Mouse (Mus musculus): ENCODE data around the gene Ssxa1. TPM values are rescaled to one million over a fixed set of nuclear protein-coding genes. Genes with fewer than 3 reads are reported as not detected.
A peak's percentile ranks its signal among the peaks of the same experiment; 100 is the strongest.
"Not testable (repeated sequence)": the region's sequence is repeated elsewhere in the genome, so short reads cannot be mapped to it uniquely, and the experiment has no call there.

Gene Ssxa1
- polyA plus RNA-seq (2014; fragmentation: Nextera tagmentation; extraction: Ambion mirVana) = not detected in 2 replicates

- H3K9ac ChIP-seq (ENCODE audit: low read length) = no peak within 1 kb of the TSS
- no peaks in the 10 kb centered on the region for H3K36me3 ChIP-seq (ENCODE audit: control insufficient read depth, insufficient read depth, low read length)
- no peak for ATAC-seq (ENCODE audit: insufficient number of reproducible peaks, insufficient read depth, low FRiP score, low read depth)
- H3K27me3 ChIP-seq (ENCODE audit: control insufficient read depth, insufficient read depth, low read length) = no peaks in the 10 kb centered on the region
- no peaks in the 10 kb centered on the region for H3K9me3 ChIP-seq (ENCODE audit: control insufficient read depth, low read length)
- H3K4me3 ChIP-seq (ENCODE audit: control insufficient read depth in 1 of 2, insufficient read depth in 1 of 2, low read depth in 1 of 2, low read length in 2 of 2) = no peak within 1 kb of the TSS
- H3K4me1 ChIP-seq (ENCODE audit: control insufficient read depth in 2 of 2, insufficient read depth in 2 of 2, low read length in 2 of 2) = no peaks in the 10 kb centered on the region
- WGBS = 68% methylated on average over 4 of the region's 4 CpGs
- no peak within 1 kb of the TSS for H3K4me2 ChIP-seq (ENCODE audit: low read length)
- H3K27ac ChIP-seq (replicated peaks in 1 of 2; ENCODE audit: control insufficient read depth in 1 of 2, insufficient read depth in 1 of 2, low read depth in 2 of 2, low read length in 2 of 2) = no peak within 1 kb of the TSS
These were observed at the start of gene Ssxa1 for GRCm38 (mm10) chrX:21115520-21115919. TSS of gene Ssxa1 (plus strand) at chrX:21115820.

- Histone ChIP-seq H3K4me1 (ENCODE audit: control insufficient read depth in 2 of 2, insufficient read depth in 2 of 2, low read length in 2 of 2) (no peaks in the 10 kb centered on the region), H3K4me2 (ENCODE audit: low read length) (no peak within 1 kb of the TSS), H3K4me3 (ENCODE audit: control insufficient read depth in 1 of 2, insufficient read depth in 1 of 2, low read depth in 1 of 2, low read length in 2 of 2) (no peak within 1 kb of the TSS), H3K27ac (replicated peaks in 1 of 2; ENCODE audit: control insufficient read depth in 1 of 2, insufficient read depth in 1 of 2, low read depth in 2 of 2, low read length in 2 of 2) (no peak within 1 kb of the TSS), H3K9me3 (ENCODE audit: control insufficient read depth, low read length) (no peaks in the 10 kb centered on the region), H3K36me3 (ENCODE audit: control insufficient read depth, insufficient read depth, low read length) (no peaks in the 10 kb centered on the region), H3K9ac (ENCODE audit: low read length) (no peak within 1 kb of the TSS), H3K27me3 (ENCODE audit: control insufficient read depth, insufficient read depth, low read length) (no peaks in the 10 kb centered on the region)
- ATAC-seq (ENCODE audit: insufficient number of reproducible peaks, insufficient read depth, low FRiP score, low read depth) = no peak
These were observed 47.5 kb upstream of the Ssxa1 start, which contains the start of gene Spaca5 for GRCm38 (mm10) chrX:21068106-21068505. TSS of gene Spaca5 (plus strand) at chrX:21068406.

- Histone ChIP-seq H3K27me3 (ENCODE audit: control insufficient read depth, insufficient read depth, low read length) (no peaks in the 10 kb centered on the region), H3K9me3 (ENCODE audit: control insufficient read depth, low read length) (no peaks in the 10 kb centered on the region), H3K9ac (ENCODE audit: low read length) (peak overlapping the region; percentile 68), H3K27ac (replicated peaks in 1 of 2; ENCODE audit: control insufficient read depth in 1 of 2, insufficient read depth in 1 of 2, low read depth in 2 of 2, low read length in 2 of 2) (peak overlapping the region in 1 of 2 experiments; percentile 27; a peak in 1 of 4 replicates), H3K4me1 (ENCODE audit: control insufficient read depth in 2 of 2, insufficient read depth in 2 of 2, low read length in 2 of 2) (no peaks in the 10 kb centered on the region), H3K4me2 (ENCODE audit: low read length) (peak overlapping the region; percentile 66), H3K36me3 (ENCODE audit: control insufficient read depth, insufficient read depth, low read length) (no peaks in the 10 kb centered on the region), H3K4me3 (ENCODE audit: control insufficient read depth in 1 of 2, insufficient read depth in 1 of 2, low read depth in 1 of 2, low read length in 2 of 2) (peak overlapping the region; percentile 47 to 53)
- no peak for ATAC-seq (ENCODE audit: insufficient number of reproducible peaks, insufficient read depth, low FRiP score, low read depth)
- 33% methylated on average over 6 of the region's 6 CpGs for WGBS
These were observed 27.0 kb upstream of the Ssxa1 start for GRCm38 (mm10) chrX:21088645-21088982.

GRCm38 (mm10) chrX:21088983-21089866, 26.4 kb upstream of the Ssxa1 start, which contains the start of gene Zfp300:
TSS of gene Zfp300 (minus strand) at chrX:21089527.
- 19% methylated on average over 27 of the region's 27 CpGs for WGBS
- Histone ChIP-seq H3K27ac (replicated peaks in 1 of 2; ENCODE audit: control insufficient read depth in 1 of 2, insufficient read depth in 1 of 2, low read depth in 2 of 2, low read length in 2 of 2) (peak within 1 kb of the TSS; percentile 67 to 75), H3K4me1 (ENCODE audit: control insufficient read depth in 2 of 2, insufficient read depth in 2 of 2, low read length in 2 of 2) (no peaks in the 10 kb centered on the region), H3K4me3 (ENCODE audit: control insufficient read depth in 1 of 2, insufficient read depth in 1 of 2, low read depth in 1 of 2, low read length in 2 of 2) (peak within 1 kb of the TSS; percentile 47 to 53), H3K9ac (ENCODE audit: low read length) (peak within 1 kb of the TSS; percentile 68), H3K36me3 (ENCODE audit: control insufficient read depth, insufficient read depth, low read length) (no peaks in the 10 kb centered on the region), H3K9me3 (ENCODE audit: control insufficient read depth, low read length) (no peaks in the 10 kb centered on the region), H3K27me3 (ENCODE audit: control insufficient read depth, insufficient read depth, low read length) (no peaks in the 10 kb centered on the region), H3K4me2 (ENCODE audit: low read length) (peak within 1 kb of the TSS; percentile 66)
- no peak; the same call in 1 of the 2 replicates for ATAC-seq (ENCODE audit: insufficient number of reproducible peaks, insufficient read depth, low FRiP score, low read depth)

- Histone ChIP-seq H3K4me3 (ENCODE audit: control insufficient read depth in 1 of 2, insufficient read depth in 1 of 2, low read depth in 1 of 2, low read length in 2 of 2) (peak overlapping the region; percentile 47 to 53; a peak in 3 of 4 replicates), H3K36me3 (ENCODE audit: control insufficient read depth, insufficient read depth, low read length) (no peaks in the 10 kb centered on the region), H3K9me3 (ENCODE audit: control insufficient read depth, low read length) (no peaks in the 10 kb centered on the region), H3K4me2 (ENCODE audit: low read length) (peak overlapping the region; percentile 66), H3K27me3 (ENCODE audit: control insufficient read depth, insufficient read depth, low read length) (no peaks in the 10 kb centered on the region), H3K9ac (ENCODE audit: low read length) (peak overlapping the region; percentile 68; the same call in 1 of the 2 replicates), H3K27ac (replicated peaks in 1 of 2; ENCODE audit: control insufficient read depth in 1 of 2, insufficient read depth in 1 of 2, low read depth in 2 of 2, low read length in 2 of 2) (peak overlapping the region in 1 of 2 experiments; percentile 67; a peak in 1 of 4 replicates), H3K4me1 (ENCODE audit: control insufficient read depth in 2 of 2, insufficient read depth in 2 of 2, low read length in 2 of 2) (no peaks in the 10 kb centered on the region)
- no peak for ATAC-seq (ENCODE audit: insufficient number of reproducible peaks, insufficient read depth, low FRiP score, low read depth)
- 47% methylated on average over 7 of the region's 7 CpGs for WGBS
These were observed 25.8 kb upstream of the Ssxa1 start for GRCm38 (mm10) chrX:21089867-21090239.

- 85% methylated on average over 24 of the region's 25 CpGs for WGBS
- not testable (repeated sequence) for H3K4me3 ChIP-seq (ENCODE audit: control insufficient read depth in 1 of 2, insufficient read depth in 1 of 2, low read depth in 1 of 2, low read length in 2 of 2)
These were observed 31.1 kb downstream of the Ssxa1 start for GRCm38 (mm10) chrX:21146675-21147074.

More at GRCm38 (mm10) chrX:21146675-21147074, 31.1 kb downstream of the Ssxa1 start:
- not testable (repeated sequence) for H3K36me3 ChIP-seq (ENCODE audit: control insufficient read depth, insufficient read depth, low read length); H3K9me3 ChIP-seq (ENCODE audit: control insufficient read depth, low read length); H3K27ac ChIP-seq (replicated peaks in 1 of 2; ENCODE audit: control insufficient read depth in 1 of 2, insufficient read depth in 1 of 2, low read depth in 2 of 2, low read length in 2 of 2); H3K27me3 ChIP-seq (ENCODE audit: control insufficient read depth, insufficient read depth, low read length); H3K4me2 ChIP-seq (ENCODE audit: low read length); H3K4me1 ChIP-seq (ENCODE audit: control insufficient read depth in 2 of 2, insufficient read depth in 2 of 2, low read length in 2 of 2); ATAC-seq (ENCODE audit: insufficient number of reproducible peaks, insufficient read depth, low FRiP score, low read depth); H3K9ac ChIP-seq (ENCODE audit: low read length)
